Mouse (Mus musculus): Measurements from ENCODE around the gene Pdzd2. TPM values are rescaled to one million over a fixed set of nuclear protein-coding genes. Genes with fewer than 3 reads are reported as not detected.

Pdzd2 gene
- polyA plus RNA-seq, 1 experiment from 2014 or later, result 32.8 TPM

GRCm38 (mm10) chr15:12608090-12608489, 131.6 kb downstream of the Pdzd2 start:
- Histone ChIP-seq H3K27ac (ENCODE audit: low read length) (no peak overlapping the region), H3K4me1 (ENCODE audit: control insufficient read depth, insufficient read depth, low read length) (peaks cover 11% of the 10 kb centered on the region; the same call in 1 of the 2 replicates), H3K27me3 (ENCODE audit: control insufficient read depth, insufficient read depth, low read length) (no peaks in the 10 kb centered on the region), H3K9me3 (ENCODE audit: control insufficient read depth, low read depth, low read length) (0 out of 2 replicates have a peak, but pooled peaks cover 3% of the 10 kb centered on the region), H3K4me2 (replicated peaks; ENCODE audit: low read depth, low read length) (no peak overlapping the region), H3K36me3 (ENCODE audit: control insufficient read depth, insufficient read depth, low read length) (no peaks in the 10 kb centered on the region), H3K4me3 (ENCODE audit: low read depth, low read length) (no peak overlapping the region), H3K9ac (replicated peaks; ENCODE audit: low read depth, low read length) (no peak overlapping the region)
- WGBS, result 81% methylated on average over 6 of the region's 6 CpGs
- ATAC-seq (ENCODE audit: insufficient number of reproducible peaks, insufficient read depth, low FRiP score, low read depth), result no peak

GRCm38 (mm10) chr15:12606306-12606705, 133.4 kb downstream of the Pdzd2 start:
- Histone ChIP-seq H3K9me3 (ENCODE audit: control insufficient read depth, low read depth, low read length) (0 out of 2 replicates have a peak, but pooled peaks cover 3% of the 10 kb centered on the region), H3K27me3 (ENCODE audit: control insufficient read depth, insufficient read depth, low read length) (no peaks in the 10 kb centered on the region), H3K9ac (replicated peaks; ENCODE audit: low read depth, low read length) (no peak overlapping the region), H3K27ac (ENCODE audit: low read length) (no peak overlapping the region; the same call in 1 of the 2 replicates), H3K4me2 (replicated peaks; ENCODE audit: low read depth, low read length) (no peak overlapping the region), H3K36me3 (ENCODE audit: control insufficient read depth, insufficient read depth, low read length) (no peaks in the 10 kb centered on the region), H3K4me3 (ENCODE audit: low read depth, low read length) (no peak overlapping the region), H3K4me1 (ENCODE audit: control insufficient read depth, insufficient read depth, low read length) (peaks cover 11% of the 10 kb centered on the region; the same call in 1 of the 2 replicates)
- 62% methylated on average over 9 of the region's 9 CpGs for WGBS
- no peak for ATAC-seq (ENCODE audit: insufficient number of reproducible peaks, insufficient read depth, low FRiP score, low read depth)

GRCm38 (mm10) chr15:12605239-12605993, 134.3 kb downstream of the Pdzd2 start:
- Histone ChIP-seq H3K36me3 (ENCODE audit: control insufficient read depth, insufficient read depth, low read length) (no peaks in the 10 kb centered on the region), H3K9me3 (ENCODE audit: control insufficient read depth, low read depth, low read length) (0 out of 2 replicates have a peak, but pooled peaks cover 3% of the 10 kb centered on the region), H3K4me1 (ENCODE audit: control insufficient read depth, insufficient read depth, low read length) (peaks cover 11% of the 10 kb centered on the region; the same call in 1 of the 2 replicates), H3K27me3 (ENCODE audit: control insufficient read depth, insufficient read depth, low read length) (no peaks in the 10 kb centered on the region), H3K27ac (ENCODE audit: low read length) (peak overlapping the region; percentile 81), H3K4me2 (replicated peaks; ENCODE audit: low read depth, low read length) (no peak overlapping the region), H3K9ac (replicated peaks; ENCODE audit: low read depth, low read length) (no peak overlapping the region), H3K4me3 (ENCODE audit: low read depth, low read length) (no peak overlapping the region)
- peak; percentile 62; the same call in 1 of the 2 replicates for ATAC-seq (ENCODE audit: insufficient number of reproducible peaks, insufficient read depth, low FRiP score, low read depth)
- 59% methylated on average over 10 of the region's 10 CpGs for WGBS

- Histone ChIP-seq H3K27me3 (ENCODE audit: control insufficient read depth, insufficient read depth, low read length) (no peaks in the 10 kb centered on the region), H3K27ac (ENCODE audit: low read length) (no peak overlapping the region), H3K9ac (replicated peaks; ENCODE audit: low read depth, low read length) (no peak overlapping the region), H3K4me3 (ENCODE audit: low read depth, low read length) (no peak overlapping the region), H3K36me3 (ENCODE audit: control insufficient read depth, insufficient read depth, low read length) (no peaks in the 10 kb centered on the region), H3K4me2 (replicated peaks; ENCODE audit: low read depth, low read length) (no peak overlapping the region), H3K4me1 (ENCODE audit: control insufficient read depth, insufficient read depth, low read length) (peaks cover 11% of the 10 kb centered on the region; the same call in 1 of the 2 replicates), H3K9me3 (ENCODE audit: control insufficient read depth, low read depth, low read length) (0 out of 2 replicates have a peak, but pooled peaks cover 3% of the 10 kb centered on the region)
- no peak for ATAC-seq (ENCODE audit: insufficient number of reproducible peaks, insufficient read depth, low FRiP score, low read depth)
- WGBS, result 95% methylated on average over 4 of the region's 4 CpGs
These were observed 136.1 kb downstream of the Pdzd2 start for GRCm38 (mm10) chr15:12603674-12604073.

GRCm38 (mm10) chr15:12593094-12593493, 146.6 kb downstream of the Pdzd2 start:
- Histone ChIP-seq H3K4me1 (ENCODE audit: control insufficient read depth, insufficient read depth, low read length) (no peaks in the 10 kb centered on the region), H3K27me3 (ENCODE audit: control insufficient read depth, insufficient read depth, low read length) (no peaks in the 10 kb centered on the region), H3K27ac (ENCODE audit: low read length) (no peak overlapping the region), H3K4me2 (replicated peaks; ENCODE audit: low read depth, low read length) (no peak overlapping the region), H3K36me3 (ENCODE audit: control insufficient read depth, insufficient read depth, low read length) (no peaks in the 10 kb centered on the region), H3K9me3 (ENCODE audit: control insufficient read depth, low read depth, low read length) (no peaks in the 10 kb centered on the region), H3K9ac (replicated peaks; ENCODE audit: low read depth, low read length) (no peak overlapping the region), H3K4me3 (ENCODE audit: low read depth, low read length) (no peak overlapping the region)
- 62% methylated on average over 4 of the region's 4 CpGs for WGBS
- ATAC-seq (ENCODE audit: insufficient number of reproducible peaks, insufficient read depth, low FRiP score, low read depth), result no peak

- H3K4me3 ChIP-seq (ENCODE audit: low read depth, low read length), result no peak overlapping the region
- no peaks in the 10 kb centered on the region for H3K27me3 ChIP-seq (ENCODE audit: control insufficient read depth, insufficient read depth, low read length)
- no peak overlapping the region for H3K27ac ChIP-seq (ENCODE audit: low read length)
- no peaks in the 10 kb centered on the region for H3K4me1 ChIP-seq (ENCODE audit: control insufficient read depth, insufficient read depth, low read length)
- no peaks in the 10 kb centered on the region for H3K36me3 ChIP-seq (ENCODE audit: control insufficient read depth, insufficient read depth, low read length)
- no peak overlapping the region for H3K4me2 ChIP-seq (replicated peaks; ENCODE audit: low read depth, low read length)
- 39% methylated on average over 3 of the region's 3 CpGs for WGBS
- no peak overlapping the region for H3K9ac ChIP-seq (replicated peaks; ENCODE audit: low read depth, low read length)
- ATAC-seq (ENCODE audit: insufficient number of reproducible peaks, insufficient read depth, low FRiP score, low read depth), result no peak
- H3K9me3 ChIP-seq (ENCODE audit: control insufficient read depth, low read depth, low read length), result no peaks in the 10 kb centered on the region
These were observed 147.1 kb downstream of the Pdzd2 start for GRCm38 (mm10) chr15:12592628-12593027.

- Histone ChIP-seq H3K27me3 (ENCODE audit: control insufficient read depth, insufficient read depth, low read length) (no peaks in the 10 kb centered on the region), H3K9me3 (ENCODE audit: control insufficient read depth, low read depth, low read length) (no peaks in the 10 kb centered on the region), H3K27ac (ENCODE audit: low read length) (no peak overlapping the region), H3K9ac (replicated peaks; ENCODE audit: low read depth, low read length) (no peak overlapping the region), H3K4me2 (replicated peaks; ENCODE audit: low read depth, low read length) (no peak overlapping the region), H3K36me3 (ENCODE audit: control insufficient read depth, insufficient read depth, low read length) (no peaks in the 10 kb centered on the region), H3K4me1 (ENCODE audit: control insufficient read depth, insufficient read depth, low read length) (no peaks in the 10 kb centered on the region), H3K4me3 (ENCODE audit: low read depth, low read length) (no peak overlapping the region)
- ATAC-seq (ENCODE audit: insufficient number of reproducible peaks, insufficient read depth, low FRiP score, low read depth), result no peak
- 80% methylated on average over 3 of the region's 3 CpGs for WGBS
These were observed 151.1 kb downstream of the Pdzd2 start for GRCm38 (mm10) chr15:12588661-12589060.

- ATAC-seq (ENCODE audit: insufficient number of reproducible peaks, insufficient read depth, low FRiP score, low read depth), result no peak
- H3K9me3 ChIP-seq (ENCODE audit: control insufficient read depth, low read depth, low read length), result no peaks in the 10 kb centered on the region
These were observed 152.8 kb downstream of the Pdzd2 start for GRCm38 (mm10) chr15:12586852-12587424.

More at GRCm38 (mm10) chr15:12586852-12587424, 152.8 kb downstream of the Pdzd2 start:
- Histone ChIP-seq H3K36me3 (ENCODE audit: control insufficient read depth, insufficient read depth, low read length) (no peaks in the 10 kb centered on the region), H3K4me3 (ENCODE audit: low read depth, low read length) (no peak overlapping the region), H3K4me1 (ENCODE audit: control insufficient read depth, insufficient read depth, low read length) (no peaks in the 10 kb centered on the region), H3K9ac (replicated peaks; ENCODE audit: low read depth, low read length) (no peak overlapping the region), H3K27me3 (ENCODE audit: control insufficient read depth, insufficient read depth, low read length) (no peaks in the 10 kb centered on the region), H3K4me2 (replicated peaks; ENCODE audit: low read depth, low read length) (no peak overlapping the region), H3K27ac (ENCODE audit: low read length) (no peak overlapping the region)
- WGBS, result 86% methylated on average over 4 of the region's 4 CpGs
